Mouse (Mus musculus) hindbrain, embryonic 15.5 days (tissue): ENCODE measurements around the gene Cd164l2. TPM values are rescaled to one million over a fixed set of nuclear protein-coding genes. Genes with fewer than 3 reads are reported as not detected.

ENCODE experiments used
- ATAC-seq: fragments of 200-750 bp; cut with Nextera tagmentation; 2 replicates; pipeline ENCODE4 v1.8.0; 2017; ENCODE audit warnings: low read depth, moderate number of reproducible peaks, moderate TSS enrichment; ENCODE audit not compliant: low FRiP score
- H3K27ac ChIP-seq: fragments of 300-500 bp; sonication (generic); replicated peaks from 2 replicates; pipeline ENCODE4 v1.5.1; 2015; ENCODE audit warnings: mild to moderate bottlenecking, inconsistent platforms
- H3K27me3 ChIP-seq: fragments of 300-500 bp; sonication (generic); 2 replicates; pipeline ENCODE4 v1.6.1; 2015; ENCODE audit warnings: control low read depth, inconsistent platforms
- H3K36me3 ChIP-seq: fragments of 300-500 bp; sonication (generic); 2 replicates; pipeline ENCODE4 v1.6.1; 2015; ENCODE audit warnings: control low read depth, inconsistent platforms
- H3K4me1 ChIP-seq: fragments of 300-500 bp; sonication (generic); replicated peaks from 2 replicates; pipeline ENCODE4 v1.6.1; 2015; ENCODE audit warnings: control low read depth, inconsistent platforms
- H3K4me2 ChIP-seq: fragments of 300-500 bp; sonication (generic); 2 replicates; pipeline ENCODE4 v1.6.1; 2015; ENCODE audit warnings: moderate library complexity, mild to moderate bottlenecking, inconsistent platforms
- H3K4me3 ChIP-seq: fragments of 300-500 bp; sonication (generic); 2 replicates; pipeline ENCODE4 v1.5.1; 2015; ENCODE audit warnings: mild to moderate bottlenecking, inconsistent platforms
- H3K9ac ChIP-seq: fragments of 300-500 bp; sonication (generic); 2 replicates; pipeline ENCODE4 v1.6.1; 2015; ENCODE audit warnings: inconsistent platforms
- H3K9me3 ChIP-seq: fragments of 300-500 bp; sonication (generic); 2 replicates; pipeline ENCODE4 v1.6.1; 2016; ENCODE audit warnings: control low read depth, inconsistent platforms
- WGBS: fragments of 180-500 bp; shearing (Covaris S2); methylation state at CpG from one replicate; pipeline ENCODE4 v1.1.7; 2015; 5-methylcytosine and 5-hydroxymethylcytosine counted together
- polyA plus RNA-seq: library from polyadenylated mRNA; unstranded; fragments of >200 nt; fragmentation: Nextera tagmentation; extraction: Ambion mirVana; gene quantifications from 2 replicates; pipeline ENCODE4 v1.2.1, GENCODE M21; 2015

Gene Cd164l2
- polyA plus RNA-seq, 1 experiment from 2014 or later: 4.5 TPM

- H3K9me3 ChIP-seq: no peaks in the 10 kb centered on the region
- H3K4me3 ChIP-seq: no peak overlapping the region
- WGBS: 94% methylated on average over 5 of the region's 5 CpGs
- no peaks in the 10 kb centered on the region for H3K27me3 ChIP-seq
- H3K36me3 ChIP-seq: no peaks in the 10 kb centered on the region
- ATAC-seq: no peak
- H3K9ac ChIP-seq: no peak overlapping the region
- H3K27ac ChIP-seq: no peak overlapping the region
- no peak overlapping the region for H3K4me2 ChIP-seq
- peaks cover 27% of the 10 kb centered on the region for H3K4me1 ChIP-seq
Measured at GRCm38 (mm10) chr4:133178305-133178704, 33.6 kb upstream of the Cd164l2 start.

GRCm38 (mm10) chr4:133179258-133179657, 32.7 kb upstream of the Cd164l2 start:
- no peaks in the 10 kb centered on the region for H3K27me3 ChIP-seq
- no peak for ATAC-seq
- peaks cover 27% of the 10 kb centered on the region for H3K4me1 ChIP-seq
- WGBS: 93% methylated on average over 7 of the region's 7 CpGs
- no peak overlapping the region for H3K4me3 ChIP-seq
- no peak overlapping the region for H3K27ac ChIP-seq
- no peaks in the 10 kb centered on the region for H3K9me3 ChIP-seq
- H3K4me2 ChIP-seq: no peak overlapping the region
- H3K9ac ChIP-seq: no peak overlapping the region
- H3K36me3 ChIP-seq: no peaks in the 10 kb centered on the region

- Histone ChIP-seq H3K9ac (no peak overlapping the region), H3K4me3 (no peak overlapping the region), H3K4me2 (no peak overlapping the region), H3K4me1 (peaks cover 17% of the 10 kb centered on the region; the same call in 1 of the 2 replicates), H3K9me3 (no peaks in the 10 kb centered on the region), H3K27me3 (no peaks in the 10 kb centered on the region), H3K36me3 (peaks cover 10% of the 10 kb centered on the region), H3K27ac (no peak overlapping the region)
- WGBS: 93% methylated on average over 8 of the region's 8 CpGs
- no peak for ATAC-seq
Measured at GRCm38 (mm10) chr4:133182439-133183033, 29.4 kb upstream of the Cd164l2 start.

- H3K4me2 ChIP-seq: no peak overlapping the region
- peaks cover 15% of the 10 kb centered on the region for H3K36me3 ChIP-seq
- WGBS: 67% methylated on average over 14 of the region's 14 CpGs
- ATAC-seq: no peak
- H3K4me3 ChIP-seq: no peak overlapping the region
- H3K9ac ChIP-seq: no peak overlapping the region
- H3K4me1 ChIP-seq: peaks cover 15% of the 10 kb centered on the region; the same call in 1 of the 2 replicates
- H3K9me3 ChIP-seq: no peaks in the 10 kb centered on the region
- no peak overlapping the region for H3K27ac ChIP-seq
- H3K27me3 ChIP-seq: no peaks in the 10 kb centered on the region
Measured at GRCm38 (mm10) chr4:133184031-133184897, 27.7 kb upstream of the Cd164l2 start.

- Histone ChIP-seq H3K27ac (peak overlapping the region; percentile 50; the same call in 1 of the 2 replicates), H3K4me3 (no peak overlapping the region), H3K9ac (no peak overlapping the region), H3K4me1 (peaks cover 15% of the 10 kb centered on the region; the same call in 1 of the 2 replicates), H3K4me2 (no peak overlapping the region), H3K36me3 (peaks cover 15% of the 10 kb centered on the region), H3K9me3 (no peaks in the 10 kb centered on the region), H3K27me3 (no peaks in the 10 kb centered on the region)
- WGBS: 49% methylated on average over 15 of the region's 15 CpGs
- ATAC-seq: no peak
Measured at GRCm38 (mm10) chr4:133184898-133185665, 26.8 kb upstream of the Cd164l2 start.

GRCm38 (mm10) chr4:133185893-133186292, 26.0 kb upstream of the Cd164l2 start:
- no peak for ATAC-seq
- H3K36me3 ChIP-seq: peaks cover 18% of the 10 kb centered on the region
- H3K4me3 ChIP-seq: no peak overlapping the region
- no peak overlapping the region for H3K27ac ChIP-seq
- H3K4me1 ChIP-seq: peaks cover 15% of the 10 kb centered on the region; the same call in 1 of the 2 replicates
- WGBS: 86% methylated on average over 8 of the region's 8 CpGs
- no peak overlapping the region for H3K9ac ChIP-seq
- H3K27me3 ChIP-seq: no peaks in the 10 kb centered on the region
- no peak overlapping the region for H3K4me2 ChIP-seq
- no peaks in the 10 kb centered on the region for H3K9me3 ChIP-seq

GRCm38 (mm10) chr4:133186856-133187255, 25.1 kb upstream of the Cd164l2 start:
- WGBS: 93% methylated on average over 5 of the region's 5 CpGs
- H3K9me3 ChIP-seq: no peaks in the 10 kb centered on the region
- no peak for ATAC-seq
- H3K4me3 ChIP-seq: no peak overlapping the region
- H3K9ac ChIP-seq: no peak overlapping the region
- no peak overlapping the region for H3K27ac ChIP-seq
- H3K27me3 ChIP-seq: no peaks in the 10 kb centered on the region
- no peak overlapping the region for H3K4me2 ChIP-seq
- peaks cover 27% of the 10 kb centered on the region for H3K36me3 ChIP-seq
- peaks cover 15% of the 10 kb centered on the region; the same call in 1 of the 2 replicates for H3K4me1 ChIP-seq

GRCm38 (mm10) chr4:133189396-133189795, 22.5 kb upstream of the Cd164l2 start:
- no peak overlapping the region for H3K27ac ChIP-seq
- peaks cover 43% of the 10 kb centered on the region for H3K36me3 ChIP-seq
- no peak overlapping the region for H3K9ac ChIP-seq
- no peaks in the 10 kb centered on the region for H3K27me3 ChIP-seq
- H3K9me3 ChIP-seq: no peaks in the 10 kb centered on the region
- 73% methylated on average over 10 of the region's 10 CpGs for WGBS
- ATAC-seq: no peak
- H3K4me3 ChIP-seq: no peak overlapping the region
- H3K4me1 ChIP-seq: peaks cover 14% of the 10 kb centered on the region; the same call in 1 of the 2 replicates
- no peak overlapping the region for H3K4me2 ChIP-seq

GRCm38 (mm10) chr4:133194482-133194881, 17.4 kb upstream of the Cd164l2 start:
- Histone ChIP-seq H3K27ac (no peak overlapping the region), H3K4me1 (peaks cover 35% of the 10 kb centered on the region), H3K4me2 (no peak overlapping the region), H3K9me3 (no peaks in the 10 kb centered on the region), H3K27me3 (no peaks in the 10 kb centered on the region), H3K36me3 (peaks cover 28% of the 10 kb centered on the region), H3K4me3 (no peak overlapping the region), H3K9ac (no peak overlapping the region)
- no peak for ATAC-seq
- WGBS: 87% methylated on average over 11 of the region's 11 CpGs

GRCm38 (mm10) chr4:133195014-133195413, 16.9 kb upstream of the Cd164l2 start:
- H3K4me3 ChIP-seq: no peak overlapping the region
- ATAC-seq: no peak
- no peak overlapping the region for H3K9ac ChIP-seq
- H3K9me3 ChIP-seq: no peaks in the 10 kb centered on the region
- H3K4me2 ChIP-seq: no peak overlapping the region
- no peak overlapping the region for H3K27ac ChIP-seq
- peaks cover 28% of the 10 kb centered on the region for H3K36me3 ChIP-seq
- no peaks in the 10 kb centered on the region for H3K27me3 ChIP-seq
- H3K4me1 ChIP-seq: peaks cover 40% of the 10 kb centered on the region
- WGBS: 73% methylated on average over 4 of the region's 4 CpGs

GRCm38 (mm10) chr4:133196136-133196535, 15.8 kb upstream of the Cd164l2 start:
- Histone ChIP-seq H3K9me3 (no peaks in the 10 kb centered on the region), H3K27ac (peak overlapping the region; percentile 86), H3K27me3 (no peaks in the 10 kb centered on the region), H3K4me1 (peaks cover 51% of the 10 kb centered on the region), H3K36me3 (peaks cover 23% of the 10 kb centered on the region), H3K9ac (no peak overlapping the region), H3K4me3 (no peak overlapping the region), H3K4me2 (no peak overlapping the region)
- 77% methylated on average over 2 of the region's 2 CpGs for WGBS
- ATAC-seq: no peak

- H3K9ac ChIP-seq: no peak overlapping the region
- ATAC-seq: 0 out of 2 replicates have a peak, but pooled peaks have one; percentile 27
- H3K4me2 ChIP-seq: no peak overlapping the region
- H3K4me1 ChIP-seq: peaks cover 58% of the 10 kb centered on the region
- no peak overlapping the region for H3K4me3 ChIP-seq
- H3K36me3 ChIP-seq: peaks cover 16% of the 10 kb centered on the region
- H3K9me3 ChIP-seq: no peaks in the 10 kb centered on the region
- 19% methylated on average over 7 of the region's 7 CpGs for WGBS
- H3K27ac ChIP-seq: peak overlapping the region; percentile 86
- H3K27me3 ChIP-seq: no peaks in the 10 kb centered on the region
Measured at GRCm38 (mm10) chr4:133196852-133197251, 15.1 kb upstream of the Cd164l2 start.
